Mouse (Mus musculus): ENCODE data around the gene Msh4. TPM values are rescaled to one million over a fixed set of nuclear protein-coding genes. Genes with fewer than 3 reads are reported as not detected.

Gene Msh4
- polyA plus RNA-seq, 1 experiment from 2014 or later, result 0.15 TPM

GRCm38 (mm10) chr3:153908919-153909318, 3.0 kb upstream of the Msh4 start:
- 70% methylated on average over 5 of the region's 5 CpGs for WGBS
- no peaks in the 10 kb centered on the region for H3K9me3 ChIP-seq (replicated peaks)
- no peaks in the 10 kb centered on the region for H3K27me3 ChIP-seq
- H3K27ac ChIP-seq (replicated peaks), result no peak overlapping the region
- peaks cover 28% of the 10 kb centered on the region for H3K4me1 ChIP-seq
- H3K4me3 ChIP-seq (replicated peaks), result no peak overlapping the region
- H3K36me3 ChIP-seq, result peaks cover 72% of the 10 kb centered on the region
- H3K4me2 ChIP-seq (replicated peaks), result no peak overlapping the region
- H3K9ac ChIP-seq, result no peak overlapping the region
- no peak for ATAC-seq (ENCODE audit: insufficient number of reproducible peaks, low FRiP score, low TSS enrichment, low read depth)

- Histone ChIP-seq H3K27me3 (no peaks in the 10 kb centered on the region), H3K27ac (replicated peaks) (no peak overlapping the region), H3K4me2 (replicated peaks) (no peak overlapping the region), H3K4me3 (replicated peaks) (no peak overlapping the region), H3K9me3 (replicated peaks) (no peaks in the 10 kb centered on the region), H3K36me3 (peaks cover 61% of the 10 kb centered on the region), H3K9ac (no peak overlapping the region), H3K4me1 (peaks cover 16% of the 10 kb centered on the region)
- ATAC-seq (ENCODE audit: insufficient number of reproducible peaks, low FRiP score, low TSS enrichment, low read depth), result no peak
- WGBS, result 84% methylated on average over 49 of the region's 49 CpGs
These were observed 445 bp downstream of the Msh4 start for GRCm38 (mm10) chr3:153905251-153906135.

- 65% methylated on average over 6 of the region's 6 CpGs for WGBS
- Histone ChIP-seq H3K4me1 (peaks cover 7% of the 10 kb centered on the region), H3K4me2 (replicated peaks) (no peak overlapping the region), H3K4me3 (replicated peaks) (no peak overlapping the region), H3K9me3 (replicated peaks) (no peaks in the 10 kb centered on the region), H3K27ac (replicated peaks) (no peak overlapping the region), H3K36me3 (peaks cover 52% of the 10 kb centered on the region), H3K27me3 (no peaks in the 10 kb centered on the region), H3K9ac (no peak overlapping the region)
- ATAC-seq (ENCODE audit: insufficient number of reproducible peaks, low FRiP score, low TSS enrichment, low read depth), result no peak
These were observed 1.4 kb downstream of the Msh4 start for GRCm38 (mm10) chr3:153904586-153904985.

DNA sequence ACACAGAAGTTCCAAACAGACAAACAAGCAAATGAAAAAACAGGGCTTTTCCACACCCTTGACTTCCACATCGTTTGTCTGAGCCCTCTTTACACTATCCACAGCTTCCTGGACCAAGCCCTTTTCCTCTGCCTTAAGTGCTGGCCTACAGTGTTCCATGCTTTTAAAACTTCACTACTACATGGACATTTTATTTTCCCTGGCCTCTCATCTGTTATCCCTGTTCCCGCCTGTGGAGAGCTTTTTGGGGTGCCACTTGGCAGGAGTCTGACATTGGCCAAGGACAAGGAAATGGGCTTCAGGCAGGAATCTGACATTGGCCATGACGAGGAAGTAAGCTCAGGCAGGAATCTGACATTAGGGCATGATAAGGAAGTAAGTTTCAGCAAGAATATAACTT, 3.3 kb downstream of the Msh4 start:
- Histone ChIP-seq H3K27ac (replicated peaks) (no peak overlapping the region), H3K36me3 (peaks cover 34% of the 10 kb centered on the region), H3K4me3 (replicated peaks) (no peak overlapping the region), H3K4me2 (replicated peaks) (no peak overlapping the region), H3K27me3 (no peaks in the 10 kb centered on the region), H3K4me1 (no peaks in the 10 kb centered on the region), H3K9me3 (replicated peaks) (no peaks in the 10 kb centered on the region), H3K9ac (no peak overlapping the region)
- 49% methylated on average over 3 of the region's 3 CpGs for WGBS
- ATAC-seq (ENCODE audit: insufficient number of reproducible peaks, low FRiP score, low TSS enrichment, low read depth), result no peak

GRCm38 (mm10) chr3:153901904-153902303, 4.0 kb downstream of the Msh4 start:
- WGBS, result 61% methylated on average over 1 of the region's 1 CpGs
- H3K4me1 ChIP-seq, result no peaks in the 10 kb centered on the region
- no peak for ATAC-seq (ENCODE audit: insufficient number of reproducible peaks, low FRiP score, low TSS enrichment, low read depth)
- H3K36me3 ChIP-seq, result peaks cover 29% of the 10 kb centered on the region
- H3K4me3 ChIP-seq (replicated peaks), result no peak overlapping the region
- H3K9ac ChIP-seq, result no peak overlapping the region
- no peaks in the 10 kb centered on the region for H3K27me3 ChIP-seq
- H3K9me3 ChIP-seq (replicated peaks), result no peaks in the 10 kb centered on the region
- no peak overlapping the region for H3K4me2 ChIP-seq (replicated peaks)
- no peak overlapping the region for H3K27ac ChIP-seq (replicated peaks)

DNA sequence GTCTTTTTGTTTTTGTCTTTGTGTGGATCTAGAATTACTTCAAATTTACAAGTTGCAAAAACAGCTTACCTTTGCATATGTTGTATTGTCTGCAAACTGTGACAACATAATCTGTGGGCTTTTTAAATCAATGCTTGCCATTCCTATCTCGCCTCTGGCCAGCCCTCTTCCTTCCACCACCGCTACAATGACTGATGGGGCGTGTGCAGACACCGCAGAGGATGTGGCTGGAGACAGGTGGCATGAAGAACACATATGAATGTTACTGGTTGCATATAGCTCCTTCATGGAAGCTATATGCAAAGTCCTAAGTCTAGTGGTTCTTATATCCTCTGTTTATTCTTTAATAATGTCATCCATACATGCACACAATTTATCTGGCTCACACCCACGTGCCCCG, 8.7 kb downstream of the Msh4 start:
- WGBS, result 60% methylated on average over 6 of the region's 6 CpGs
- no peaks in the 10 kb centered on the region for H3K9me3 ChIP-seq (replicated peaks)
- no peak overlapping the region for H3K4me2 ChIP-seq (replicated peaks)
- ATAC-seq (ENCODE audit: insufficient number of reproducible peaks, low FRiP score, low TSS enrichment, low read depth), result no peak
- no peak overlapping the region for H3K4me3 ChIP-seq (replicated peaks)
- H3K27ac ChIP-seq (replicated peaks), result no peak overlapping the region
- no peak overlapping the region for H3K9ac ChIP-seq
- no peaks in the 10 kb centered on the region for H3K36me3 ChIP-seq
- no peaks in the 10 kb centered on the region for H3K4me1 ChIP-seq
- H3K27me3 ChIP-seq, result no peaks in the 10 kb centered on the region

GRCm38 (mm10) chr3:153895454-153895853, 10.5 kb downstream of the Msh4 start:
- Histone ChIP-seq H3K4me2 (replicated peaks) (no peak overlapping the region), H3K27me3 (no peaks in the 10 kb centered on the region), H3K9me3 (replicated peaks) (no peaks in the 10 kb centered on the region), H3K9ac (no peak overlapping the region), H3K4me3 (replicated peaks) (no peak overlapping the region), H3K36me3 (no peaks in the 10 kb centered on the region), H3K4me1 (no peaks in the 10 kb centered on the region), H3K27ac (replicated peaks) (no peak overlapping the region)
- no peak for ATAC-seq (ENCODE audit: insufficient number of reproducible peaks, low FRiP score, low TSS enrichment, low read depth)
- WGBS, result 85% methylated on average over 3 of the region's 3 CpGs

GRCm38 (mm10) chr3:153889188-153889781, 16.7 kb downstream of the Msh4 start:
- no peaks in the 10 kb centered on the region for H3K9me3 ChIP-seq (replicated peaks)
- H3K9ac ChIP-seq, result no peak overlapping the region
- no peaks in the 10 kb centered on the region for H3K4me1 ChIP-seq
- no peaks in the 10 kb centered on the region for H3K27me3 ChIP-seq
- no peak for ATAC-seq (ENCODE audit: insufficient number of reproducible peaks, low FRiP score, low TSS enrichment, low read depth)
- no peak overlapping the region for H3K4me3 ChIP-seq (replicated peaks)
- no peak overlapping the region for H3K4me2 ChIP-seq (replicated peaks)
- no peaks in the 10 kb centered on the region for H3K36me3 ChIP-seq
- H3K27ac ChIP-seq (replicated peaks), result no peak overlapping the region
- WGBS, result 70% methylated on average over 7 of the region's 8 CpGs

DNA sequence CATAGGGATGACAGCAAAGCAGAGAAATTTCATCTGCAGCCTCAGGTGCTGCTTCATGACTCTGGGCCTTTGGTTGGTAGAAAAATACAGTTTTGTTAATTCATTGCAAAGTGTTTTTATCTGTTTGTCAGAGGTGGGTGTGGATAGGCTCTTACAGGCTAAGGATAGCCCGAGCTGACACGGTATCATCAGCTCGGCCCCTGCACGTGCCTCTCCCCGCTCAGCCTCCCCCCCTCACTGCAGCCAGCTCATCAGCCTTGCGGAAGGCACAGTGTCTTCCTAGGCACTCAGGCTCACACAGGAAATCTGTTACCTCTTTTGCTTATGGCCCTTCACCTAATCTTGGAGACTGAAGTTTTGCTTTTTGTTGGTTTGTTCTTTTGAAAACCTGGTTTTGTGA, 17.8 kb downstream of the Msh4 start:
- no peaks in the 10 kb centered on the region for H3K27me3 ChIP-seq
- no peaks in the 10 kb centered on the region for H3K36me3 ChIP-seq
- H3K4me3 ChIP-seq (replicated peaks), result no peak overlapping the region
- WGBS, result 69% methylated on average over 6 of the region's 6 CpGs
- ATAC-seq (ENCODE audit: insufficient number of reproducible peaks, low FRiP score, low TSS enrichment, low read depth), result no peak
- H3K9ac ChIP-seq, result no peak overlapping the region
- no peaks in the 10 kb centered on the region for H3K9me3 ChIP-seq (replicated peaks)
- no peaks in the 10 kb centered on the region for H3K4me1 ChIP-seq
- H3K4me2 ChIP-seq (replicated peaks), result no peak overlapping the region
- no peak overlapping the region for H3K27ac ChIP-seq (replicated peaks)

DNA sequence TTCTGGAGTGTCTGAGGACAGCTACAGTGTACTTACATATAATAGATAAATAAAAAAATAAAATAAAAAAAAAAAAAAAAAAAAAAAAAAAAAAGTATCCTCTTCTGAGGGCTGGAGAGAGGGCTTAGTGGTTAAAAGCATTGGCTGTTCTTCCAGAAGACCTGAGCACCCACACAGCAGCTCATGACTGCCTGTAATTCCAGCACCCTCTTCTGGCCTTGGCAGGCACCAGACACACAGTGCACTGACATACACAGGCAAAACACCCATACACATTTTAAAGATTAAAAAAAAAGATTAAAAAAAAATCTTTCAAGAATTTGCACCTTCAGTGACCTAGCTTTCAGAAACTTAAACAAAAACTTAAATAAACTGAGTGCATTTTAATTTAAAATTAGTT, 19.6 kb downstream of the Msh4 start:
- no peaks in the 10 kb centered on the region for H3K36me3 ChIP-seq
- no peak overlapping the region for H3K27ac ChIP-seq (replicated peaks)
- no peaks in the 10 kb centered on the region for H3K4me1 ChIP-seq
- ATAC-seq (ENCODE audit: insufficient number of reproducible peaks, low FRiP score, low TSS enrichment, low read depth), result no peak; the same call in 1 of the 2 replicates
- no peak overlapping the region for H3K4me3 ChIP-seq (replicated peaks)
- no peaks in the 10 kb centered on the region for H3K27me3 ChIP-seq
- H3K4me2 ChIP-seq (replicated peaks), result no peak overlapping the region
- no peaks in the 10 kb centered on the region for H3K9me3 ChIP-seq (replicated peaks)
- H3K9ac ChIP-seq, result no peak overlapping the region

GRCm38 (mm10) chr3:153871396-153871795, 34.5 kb downstream of the Msh4 start:
- no peak for ATAC-seq (ENCODE audit: insufficient number of reproducible peaks, low FRiP score, low TSS enrichment, low read depth)
- Histone ChIP-seq H3K36me3 (no peaks in the 10 kb centered on the region), H3K9me3 (replicated peaks) (no peaks in the 10 kb centered on the region), H3K4me1 (no peaks in the 10 kb centered on the region), H3K27ac (replicated peaks) (no peak overlapping the region), H3K9ac (no peak overlapping the region), H3K4me3 (replicated peaks) (no peak overlapping the region), H3K27me3 (no peaks in the 10 kb centered on the region), H3K4me2 (replicated peaks) (no peak overlapping the region)
- 81% methylated on average over 5 of the region's 5 CpGs for WGBS

Measured in embryonic facial prominence, embryonic 15.5 days (tissue).